Mouse (Mus musculus) MN1 (cell line): ENCODE data around the gene Slc25a29.

Experiments
- DNase-seq: peaks from one replicate; pipeline ENCODE4 v3.0.0-alpha.2; 2016; ENCODE audit warnings: low spot score

Gene Slc25a29

DNA sequence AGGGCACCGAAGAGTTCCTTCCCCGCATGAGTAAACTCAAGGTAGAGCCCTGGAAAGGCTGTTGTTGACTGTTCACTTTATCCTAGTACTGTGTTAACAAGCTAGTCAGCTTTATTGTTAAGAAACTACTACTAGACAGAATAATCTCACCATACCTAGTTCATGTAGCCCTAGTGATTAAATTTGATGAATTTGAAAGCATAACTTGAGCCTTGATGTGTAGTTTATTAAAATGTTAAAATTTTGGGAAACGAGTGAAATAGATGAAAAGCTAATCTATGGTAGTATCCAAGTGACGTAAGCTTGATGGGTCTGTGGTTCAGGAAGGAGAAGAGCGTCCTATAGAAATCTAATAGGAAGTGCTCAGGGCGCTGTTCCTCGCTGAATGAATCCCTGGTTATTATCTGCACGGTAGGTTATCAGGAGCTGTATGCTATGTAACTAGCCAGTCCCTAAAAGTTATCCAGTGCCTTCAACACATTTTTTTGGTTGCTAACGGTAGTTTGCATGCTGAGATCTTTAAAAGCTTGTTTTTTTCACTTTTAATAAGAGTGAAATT lies 40.6 kb downstream of the Slc25a29 start:
- DNase-seq = no peak

DNA sequence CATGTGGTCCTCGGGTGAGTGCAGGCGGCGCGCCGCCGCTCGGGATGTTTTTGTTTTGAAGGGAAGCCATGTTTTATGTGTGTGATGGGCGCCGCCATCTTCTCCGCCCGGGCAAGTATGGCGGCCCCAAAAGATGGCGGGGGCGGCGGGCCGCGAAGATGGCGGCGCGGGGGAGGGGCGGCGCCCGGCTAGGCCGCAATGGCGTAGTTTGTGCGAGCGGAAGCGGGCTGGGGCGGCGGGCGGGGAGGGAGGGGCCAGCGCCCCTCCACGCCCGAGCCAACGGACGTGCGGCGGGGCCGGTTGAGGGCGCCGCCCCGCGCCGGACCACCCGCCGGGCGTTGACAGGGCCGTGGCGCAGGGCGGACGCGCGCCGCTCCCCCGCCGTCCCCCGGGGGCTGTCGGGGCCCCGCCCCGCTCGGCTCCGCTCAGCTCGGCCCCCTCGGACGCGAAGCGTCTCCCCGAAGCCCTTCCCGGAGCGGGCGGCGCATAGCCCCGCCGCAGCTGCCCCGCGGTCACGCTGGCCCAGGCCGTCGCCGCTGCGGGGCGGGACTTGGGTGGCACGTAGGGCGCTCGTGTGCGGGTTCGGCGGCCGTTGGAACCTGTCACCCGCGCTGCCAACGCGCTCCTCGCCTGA lies 41.5 kb downstream of the Slc25a29 start:
- DNase-seq = peak; percentile 73

DNA sequence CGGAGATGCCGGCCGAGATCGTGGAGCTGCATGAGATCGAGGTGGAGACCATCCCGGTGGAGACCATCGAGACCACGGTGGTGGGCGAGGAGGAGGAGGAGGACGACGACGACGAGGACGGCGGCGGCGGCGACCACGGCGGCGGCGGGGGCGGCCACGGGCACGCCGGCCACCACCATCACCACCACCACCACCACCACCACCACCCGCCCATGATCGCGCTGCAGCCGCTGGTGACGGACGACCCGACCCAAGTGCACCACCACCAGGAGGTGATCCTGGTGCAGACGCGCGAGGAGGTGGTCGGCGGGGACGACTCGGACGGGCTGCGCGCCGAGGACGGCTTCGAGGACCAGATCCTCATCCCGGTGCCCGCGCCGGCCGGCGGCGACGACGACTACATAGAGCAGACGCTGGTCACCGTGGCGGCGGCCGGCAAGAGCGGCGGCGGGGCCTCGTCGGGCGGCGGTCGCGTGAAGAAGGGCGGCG lies 42.2 kb downstream of the Slc25a29 start:
- DNase-seq = no peak

DNA sequence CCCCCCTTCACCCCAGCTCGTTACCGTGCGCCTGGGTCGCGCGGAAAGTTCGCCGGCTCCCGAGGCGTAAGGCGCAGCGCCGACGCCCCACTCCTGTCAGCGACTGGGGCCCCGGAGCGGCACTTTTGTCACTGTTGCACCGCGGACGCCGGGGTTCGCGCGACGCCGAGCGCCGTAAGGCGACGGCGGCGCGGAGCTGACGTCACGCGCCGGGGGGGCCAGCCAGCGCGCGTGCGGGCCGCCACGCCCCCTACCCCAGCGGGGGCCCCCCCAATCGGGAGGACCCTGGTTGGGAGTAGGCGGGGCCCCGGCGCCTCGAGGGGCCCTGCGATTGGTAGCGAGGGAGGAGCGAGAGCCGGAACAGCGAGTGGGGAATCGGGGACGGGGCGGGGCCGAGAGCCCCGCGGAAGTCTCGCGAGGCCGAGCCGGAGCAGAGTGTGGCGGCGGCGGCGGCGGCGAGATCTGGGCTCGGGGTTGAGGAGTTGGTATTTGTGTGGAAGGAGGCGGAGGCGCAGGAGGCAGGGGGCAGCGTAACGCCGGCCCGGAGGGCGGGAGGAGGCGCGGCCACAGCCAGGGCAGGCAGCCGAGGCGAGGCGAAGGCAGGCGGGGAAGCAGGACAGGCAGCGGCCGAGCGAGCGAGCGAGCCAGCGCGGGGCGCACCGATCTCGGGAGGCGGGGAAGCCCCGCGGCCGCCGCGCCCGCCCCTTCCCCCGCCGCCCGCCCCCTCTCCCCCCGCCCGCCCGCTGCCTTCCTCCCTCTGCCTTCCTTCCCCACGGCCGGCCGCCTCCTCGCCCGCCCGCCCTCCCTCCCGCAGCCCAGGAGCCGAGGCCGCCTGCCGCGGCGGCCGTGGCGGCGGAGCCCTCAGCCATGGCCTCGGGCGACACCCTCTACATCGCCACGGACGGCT lies 42.9 kb downstream of the Slc25a29 start, which contains the start of gene Yy1:
Yy1 (plus strand) TSS at position 428 of the 907 bp plus-strand sequence.
- peak; percentile 96 for DNase-seq

DNA sequence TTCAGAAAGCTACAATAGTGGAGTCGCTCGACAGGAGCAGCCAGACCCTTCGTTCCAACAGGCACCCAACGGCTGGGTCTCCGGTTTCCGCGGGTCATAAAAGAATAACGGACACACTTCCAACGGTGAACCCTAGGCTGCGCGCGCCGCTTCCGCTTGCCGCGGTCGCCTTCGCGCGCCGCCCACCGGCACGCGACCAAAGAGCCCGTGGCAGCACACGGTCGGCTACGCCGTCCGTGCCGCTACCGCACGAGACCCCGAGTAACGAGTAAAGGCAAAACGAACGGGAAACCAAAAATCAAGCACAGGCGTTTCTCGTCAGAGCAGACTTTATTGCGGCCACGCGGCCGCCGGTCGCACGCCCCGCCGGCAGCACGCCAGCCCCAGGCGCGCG lies 43.5 kb downstream of the Slc25a29 start:
- DNase-seq = peak; percentile 76

DNA sequence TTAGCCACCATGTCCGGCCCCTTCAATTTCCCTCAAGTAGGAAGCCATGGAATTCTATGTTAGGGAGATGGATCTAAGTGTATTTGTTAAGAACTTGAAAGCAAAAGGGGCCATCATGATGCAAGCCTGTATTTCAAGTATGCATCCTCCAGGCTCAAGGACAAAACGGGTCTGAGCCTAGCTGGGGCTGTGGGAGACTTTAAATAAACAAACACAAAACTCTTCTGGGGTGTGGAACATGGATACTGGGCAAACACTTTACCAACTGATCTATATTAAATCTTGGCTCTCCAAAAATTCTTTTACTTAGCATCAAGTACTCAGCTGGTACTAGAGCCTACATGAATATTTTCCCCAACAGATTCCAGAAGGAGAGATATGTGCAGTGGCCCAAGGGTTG lies 48.4 kb downstream of the Slc25a29 start:
- DNase-seq = no peak

DNA sequence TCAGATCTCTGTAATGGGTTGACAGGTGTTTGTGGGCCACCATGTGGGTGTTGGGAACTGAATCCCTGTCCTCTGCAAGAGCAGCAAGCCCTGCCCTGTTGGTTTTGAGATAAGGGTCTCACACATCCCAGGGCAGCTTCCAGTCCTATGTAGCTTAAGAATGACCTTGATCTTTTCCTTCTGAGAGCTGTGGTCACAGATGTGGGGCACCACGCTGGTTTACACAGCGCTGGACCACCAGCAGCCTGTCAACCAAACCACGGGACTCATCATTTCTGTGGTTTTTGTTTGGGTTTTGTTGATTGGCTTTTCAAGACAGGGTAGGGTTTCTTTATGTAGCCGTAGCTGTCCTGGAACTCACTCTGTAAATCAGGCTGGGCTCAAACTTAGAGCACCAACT lies 50.5 kb downstream of the Slc25a29 start:
- no peak for DNase-seq

DNA sequence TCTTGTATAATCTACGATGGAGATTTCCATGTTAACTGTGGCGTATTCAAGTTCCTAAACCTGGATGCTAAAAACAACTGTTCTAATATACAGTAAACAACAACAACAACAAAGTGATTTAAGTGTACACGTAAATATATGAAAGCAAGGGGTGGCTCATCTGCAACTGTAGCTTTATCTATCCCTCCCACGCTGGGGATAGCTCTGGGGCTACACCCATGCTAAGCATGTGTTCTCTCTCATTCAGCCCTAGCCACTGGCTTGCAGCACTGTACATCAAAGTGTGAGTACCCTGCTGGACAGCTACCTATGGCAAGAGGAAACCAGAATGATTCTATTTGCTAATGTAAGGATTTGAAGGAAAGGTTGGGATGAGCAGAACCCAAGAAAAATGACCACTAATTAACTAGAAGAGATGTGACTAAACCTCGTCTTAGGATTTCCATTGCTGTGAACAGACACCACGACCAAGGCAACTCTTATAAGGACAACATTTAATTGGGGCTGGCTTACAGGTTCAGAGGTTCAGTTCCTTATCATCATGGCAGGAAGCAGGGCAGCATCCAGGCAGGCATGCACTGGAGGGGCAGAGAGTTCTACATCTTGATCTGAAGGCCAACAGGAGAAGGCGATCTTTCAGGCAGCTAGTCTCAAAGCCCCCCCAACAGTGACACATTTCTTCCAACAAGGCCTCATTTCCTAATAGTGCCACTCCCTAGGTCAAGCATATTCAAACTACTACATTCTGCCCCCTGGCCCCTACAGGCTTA lies 55.4 kb downstream of the Slc25a29 start:
- no peak for DNase-seq
